Mouse (Mus musculus) forebrain, embryonic 14.5 days (tissue): ENCODE measurements around the gene BC061237. TPM values are rescaled to one million over a fixed set of nuclear protein-coding genes. Genes with fewer than 3 reads are reported as not detected.
"Not testable (repeated sequence)": the region's sequence is repeated elsewhere in the genome, so short reads cannot be mapped to it uniquely, and the experiment has no call there.

Source experiments
- ATAC-seq: fragments of 200-750 bp; cut with Nextera tagmentation; 2 replicates; pipeline ENCODE4 v1.8.0; 2017; ENCODE audit warnings: mild to moderate bottlenecking, moderate library complexity
- DNase-seq: peaks from one replicate; pipeline ENCODE4 v3.0.0-alpha.2; 2015; ENCODE audit warnings: low spot score
- H3K27ac ChIP-seq: fragments of 300-500 bp; sonication (generic); 2 replicates; pipeline ENCODE4 v1.5.1; 2014; ENCODE audit warnings: low read depth, mild to moderate bottlenecking, control low read depth, low read length, moderate library complexity
- H3K27me3 ChIP-seq: fragments of 300-500 bp; sonication (generic); replicated peaks from 2 replicates; pipeline ENCODE4 v1.6.1; 2014; ENCODE audit warnings: low read length, control low read depth, mixed read lengths; ENCODE audit not compliant: control insufficient read depth, insufficient read depth
- H3K36me3 ChIP-seq: fragments of 300-500 bp; sonication (generic); 2 replicates; pipeline ENCODE4 v1.6.1; 2014; ENCODE audit warnings: low read length, control low read depth; ENCODE audit not compliant: control insufficient read depth, insufficient read depth
- H3K4me1 ChIP-seq: fragments of 300-500 bp; sonication (generic); 2 replicates; pipeline ENCODE4 v1.6.1; 2014; ENCODE audit warnings: antibody characterized with exemption, low read length, control low read depth; ENCODE audit not compliant: control insufficient read depth, insufficient read depth
- H3K4me2 ChIP-seq: fragments of 300-500 bp; sonication (generic); 2 replicates; pipeline ENCODE4 v1.6.1; 2014; ENCODE audit warnings: mild to moderate bottlenecking, control low read depth, low read length
- H3K4me3 ChIP-seq: fragments of 300-500 bp; sonication (generic); 2 replicates; pipeline ENCODE4 v1.5.1; 2014; ENCODE audit warnings: low read depth, low read length, control low read depth
- H3K9ac ChIP-seq: fragments of 300-500 bp; sonication (generic); 2 replicates; pipeline ENCODE4 v1.6.1; 2014; ENCODE audit warnings: mild to moderate bottlenecking, low read length, control low read depth, moderate library complexity
- H3K9me3 ChIP-seq: fragments of 300-500 bp; sonication (generic); replicated peaks from 2 replicates; pipeline ENCODE4 v1.6.1; 2016; ENCODE audit warnings: low read length, control low read depth, mixed read lengths; ENCODE audit not compliant: control insufficient read depth
- WGBS: fragments of 180-500 bp; shearing (Covaris S2); extraction: QIAGEN DNeasy Blood & Tissue Kit; methylation state at CpG from one replicate; pipeline ENCODE4 v1.1.7; 2014; 5-methylcytosine and 5-hydroxymethylcytosine counted together
- polyA plus RNA-seq: library from polyadenylated mRNA; unstranded; fragments of >200 nt; fragmentation: Nextera tagmentation; extraction: Ambion mirVana; gene quantifications from 2 replicates; pipeline ENCODE4 v1.2.1, GENCODE M21; 2014

The BC061237 gene
- not detected in 2 replicates for polyA plus RNA-seq

- H3K4me2 ChIP-seq, H3K4me1 ChIP-seq, H3K36me3 ChIP-seq, ATAC-seq, H3K4me3 ChIP-seq, H3K27ac ChIP-seq, H3K27me3 ChIP-seq, H3K9ac ChIP-seq, H3K9me3 ChIP-seq, DNase-seq: not testable (repeated sequence)
- WGBS: 100% methylated on average over 1 of the region's 1 CpGs
These were observed at the start of gene BC061237 for GRCm38 (mm10) chr14:44492163-44492562. BC061237 (plus strand) TSS chr14:44492463.

GRCm38 (mm10) chr14:44517976-44518375 lies 25.7 kb downstream of the BC061237 start, which contains the start of gene Gm17093:
Gm17093 (plus strand) TSS chr14:44518276.
- H3K4me3 ChIP-seq, H3K4me1 ChIP-seq, DNase-seq, H3K27ac ChIP-seq, H3K36me3 ChIP-seq, H3K27me3 ChIP-seq, H3K9ac ChIP-seq, H3K4me2 ChIP-seq, H3K9me3 ChIP-seq, ATAC-seq: not testable (repeated sequence)
- 90% methylated on average over 5 of the region's 5 CpGs for WGBS

GRCm38 (mm10) chr14:44547961-44548360 lies 55.7 kb downstream of the BC061237 start:
- not testable (repeated sequence) for H3K27ac ChIP-seq, H3K9me3 ChIP-seq, H3K4me2 ChIP-seq, H3K36me3 ChIP-seq, ATAC-seq, DNase-seq, H3K4me1 ChIP-seq, H3K9ac ChIP-seq, H3K4me3 ChIP-seq, H3K27me3 ChIP-seq
- WGBS: 78% methylated on average over 3 of the region's 5 CpGs

Other genes with a start within 250 kb of the BC061237 start
- gene Gm8220, start 206.9 kb upstream of the BC061237 start, polyA plus RNA-seq: not detected in 2 replicates
- not detected in 2 replicates for gene Gm5930, start 153.9 kb upstream of the BC061237 start, polyA plus RNA-seq
- gene Gm8229, start 127.1 kb upstream of the BC061237 start, polyA plus RNA-seq: not detected in 2 replicates
- gene Gm3371, start 81.8 kb upstream of the BC061237 start, polyA plus RNA-seq: not detected in 2 replicates
- not detected in 2 replicates for gene Gm8232, start 58.8 kb upstream of the BC061237 start, polyA plus RNA-seq
- not detected in 2 replicates for gene Gm17093, start 25.8 kb downstream of the BC061237 start, polyA plus RNA-seq
- not detected in 2 replicates for gene Gm8247, start 90.7 kb downstream of the BC061237 start, polyA plus RNA-seq
- gene Gm5624, start 135.5 kb downstream of the BC061237 start, polyA plus RNA-seq: not detected in 2 replicates
- gene Gm8257, start 214.0 kb downstream of the BC061237 start, polyA plus RNA-seq: not detected in 2 replicates